Mouse (Mus musculus) mouse embryonic stem cell (cell line): Measurements from ENCODE around the gene Pi4k2b.
"Not testable (repeated sequence)": the region's sequence is repeated elsewhere in the genome, so short reads cannot be mapped to it uniquely, and the experiment has no call there.

Source experiments
- in situ Hi-C, 2 experiments: fragments of 300-500 bp; cut with MboI; formaldehyde crosslinking; loops; 1 replicate in 1 of 2; 3 replicates in 1 of 2; pipeline ENCODE4 v1.14.3; 2019 to 2020; ENCODE audit warnings: low sequenced_read_pairs in 2 of 2, low pct_unique_long_range_greater_than_20kb in 1 of 2, mixed read lengths in 1 of 2; ENCODE audit not compliant: unreplicated experiment in 1 of 2

Pi4k2b gene

GRCm38 (mm10) chr5:52774267-52774666 lies 32.9 kb downstream of the Pi4k2b start:
- in situ Hi-C loops: no loop called here

DNA sequence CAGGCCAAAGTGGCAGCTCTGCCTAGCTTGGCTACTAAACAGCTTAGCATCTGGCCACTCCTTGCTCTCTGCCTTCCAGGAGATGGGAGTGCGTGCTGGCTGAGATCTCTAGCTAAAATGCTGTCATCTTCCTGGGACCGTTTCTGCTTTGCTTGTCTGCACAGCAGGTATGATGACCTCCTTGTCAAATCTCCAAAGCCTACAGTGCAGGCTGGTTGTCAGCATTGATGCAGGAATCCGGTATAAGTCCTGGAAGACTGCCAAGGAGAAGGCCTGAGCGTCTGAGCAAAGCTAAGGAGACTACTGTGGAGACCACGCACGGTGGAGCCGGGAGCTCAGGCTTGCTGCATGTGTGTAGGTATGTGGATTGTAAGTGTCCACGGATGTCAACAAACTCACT lies 33.9 kb downstream of the Pi4k2b start, which contains the start of gene Zcchc4:
TSS of gene Zcchc4 (plus strand) at position 173 of the 400 bp plus-strand sequence.
- in situ Hi-C loops: no loop called here

- in situ Hi-C loops: not testable (repeated sequence)
Observed at GRCm38 (mm10) chr5:52776466-52777354, 35.3 kb downstream of the Pi4k2b start.

DNA sequence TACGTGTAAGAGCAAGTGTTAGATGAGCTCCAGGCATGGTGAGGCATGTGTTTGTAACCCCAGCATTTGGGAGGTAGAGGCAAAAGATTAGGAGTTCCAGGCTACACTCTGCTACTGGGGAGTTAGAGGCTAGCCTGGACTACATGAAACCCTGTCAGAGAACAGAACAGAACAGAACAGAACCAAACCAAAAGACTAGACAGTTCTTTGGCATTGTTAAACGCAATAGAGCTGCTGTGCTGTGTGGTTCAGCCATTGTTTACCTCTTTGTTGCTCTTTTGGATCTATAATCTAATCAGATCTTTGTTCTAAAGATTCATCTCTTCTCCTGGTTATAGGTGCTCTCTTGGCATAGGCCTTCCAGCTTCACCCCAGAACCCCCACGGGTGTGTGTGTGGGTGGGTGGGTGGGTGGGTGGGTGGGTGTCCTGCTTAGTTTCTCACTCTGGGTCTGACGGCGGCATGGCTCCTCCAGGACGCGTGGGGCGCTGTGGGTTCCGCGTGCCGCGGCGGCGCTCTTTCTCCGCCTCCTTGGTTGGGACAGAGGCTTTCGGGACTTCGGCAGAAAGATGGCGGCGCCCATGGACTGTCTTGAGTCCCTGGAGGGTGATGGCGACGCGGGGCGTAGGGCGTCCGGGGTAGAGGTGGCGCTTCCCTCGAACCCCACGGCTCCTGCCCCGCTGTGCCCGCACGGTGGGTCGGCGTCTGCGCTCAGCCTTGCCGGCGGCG lies 41.3 kb downstream of the Pi4k2b start:
- in situ Hi-C loops: no loop called here

DNA sequence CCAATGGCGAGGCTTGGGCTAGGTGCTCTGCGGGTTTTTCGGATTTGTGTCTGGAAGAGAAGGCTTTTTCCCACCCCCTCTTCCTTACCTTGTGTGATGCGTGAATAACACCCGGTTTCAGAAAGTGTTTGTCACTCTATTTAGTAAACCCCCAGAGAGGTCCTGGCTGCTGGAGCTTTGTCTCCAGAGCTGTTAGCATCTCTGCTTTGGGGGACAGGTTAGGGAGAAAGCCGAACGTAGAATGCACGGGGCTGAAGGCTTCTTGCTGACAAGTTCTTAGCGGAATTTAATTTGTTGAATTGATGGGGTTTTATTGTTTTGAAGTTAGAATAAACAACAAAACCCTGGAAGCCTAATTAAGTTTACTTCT lies 41.9 kb downstream of the Pi4k2b start:
- in situ Hi-C loops: no loop called here

GRCm38 (mm10) chr5:52783957-52784356 lies 42.6 kb downstream of the Pi4k2b start:
- in situ Hi-C loops: no loop called here

- in situ Hi-C loops: no loop called here
Observed at GRCm38 (mm10) chr5:52786556-52787322, 45.4 kb downstream of the Pi4k2b start.

DNA sequence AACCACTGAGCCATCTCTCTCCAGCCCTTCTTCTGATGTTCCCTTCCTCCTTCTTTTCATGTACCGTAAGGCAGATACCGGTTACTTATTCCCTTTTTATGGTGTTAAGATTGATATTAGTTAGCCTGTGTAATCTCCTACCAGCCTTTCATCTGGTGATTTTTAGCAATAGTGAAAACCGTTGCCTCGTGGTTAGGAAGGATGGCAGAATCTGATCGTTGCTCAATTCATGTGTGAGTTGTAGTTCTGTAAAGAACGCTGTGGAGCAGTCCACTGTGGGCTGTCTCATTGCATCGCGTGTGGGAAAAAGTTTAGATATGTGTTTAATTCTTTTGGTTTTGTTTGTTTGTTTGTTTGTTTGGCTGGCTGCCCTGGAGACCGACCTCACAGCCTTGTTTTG lies 51.9 kb downstream of the Pi4k2b start:
- in situ Hi-C loops: no loop called here

- in situ Hi-C loops: no loop called here
Observed at GRCm38 (mm10) chr5:52794109-52794508, 52.7 kb downstream of the Pi4k2b start.

DNA sequence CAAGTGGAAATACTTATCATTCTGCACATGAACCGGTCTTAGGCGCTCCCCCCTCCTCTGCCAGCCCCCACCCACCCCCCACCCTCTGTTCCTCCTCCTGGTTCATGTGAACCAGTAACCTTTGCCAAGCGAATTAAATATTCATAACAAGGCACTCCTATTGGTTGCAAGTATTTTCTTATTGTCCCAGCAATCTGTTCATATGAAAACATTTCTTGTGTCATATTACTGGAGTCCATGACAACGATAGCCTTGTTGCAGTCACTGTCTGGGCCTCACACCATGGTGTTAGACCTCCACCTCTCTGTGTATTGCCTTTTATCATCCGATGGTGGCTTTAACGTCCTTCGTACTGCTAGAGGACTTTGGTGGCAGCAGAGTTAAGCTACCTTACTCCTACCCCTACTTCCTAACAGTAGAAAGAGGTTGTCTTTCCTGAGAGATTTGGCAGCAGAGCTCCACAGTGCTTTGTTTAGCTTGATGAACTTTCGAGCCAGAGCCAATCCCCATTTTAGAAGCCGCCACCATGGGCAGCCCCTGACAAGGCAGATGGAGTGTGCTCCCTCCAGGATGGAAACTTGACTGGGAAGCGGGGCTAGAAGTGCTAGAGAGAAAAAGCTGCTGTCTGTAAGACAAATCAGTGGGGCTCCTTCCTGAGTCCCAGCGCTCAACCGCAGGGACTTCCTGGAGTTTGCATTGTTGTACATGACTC lies 58.1 kb downstream of the Pi4k2b start:
- in situ Hi-C loops: no loop called here

DNA sequence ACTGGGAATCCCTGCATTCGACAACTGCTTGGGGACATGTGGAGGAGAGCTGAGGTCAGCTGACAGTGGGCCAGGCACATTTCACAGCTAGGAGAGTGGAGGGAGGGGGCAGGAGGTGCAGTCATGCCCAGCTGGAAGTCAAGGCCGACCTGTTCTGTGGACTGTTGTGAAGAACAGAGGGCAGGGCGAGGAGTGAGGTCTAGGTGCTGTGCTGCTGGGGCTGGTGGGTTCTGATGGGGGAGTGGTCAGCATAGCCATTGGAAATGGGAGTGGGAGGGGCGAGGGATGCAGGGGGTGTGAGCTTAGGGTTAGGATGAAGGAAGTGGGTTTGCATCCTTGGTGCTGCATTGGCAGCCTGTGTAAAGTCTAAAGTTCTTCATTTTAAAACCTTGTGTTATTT lies 64.4 kb downstream of the Pi4k2b start:
- in situ Hi-C loops: no loop called here

DNA sequence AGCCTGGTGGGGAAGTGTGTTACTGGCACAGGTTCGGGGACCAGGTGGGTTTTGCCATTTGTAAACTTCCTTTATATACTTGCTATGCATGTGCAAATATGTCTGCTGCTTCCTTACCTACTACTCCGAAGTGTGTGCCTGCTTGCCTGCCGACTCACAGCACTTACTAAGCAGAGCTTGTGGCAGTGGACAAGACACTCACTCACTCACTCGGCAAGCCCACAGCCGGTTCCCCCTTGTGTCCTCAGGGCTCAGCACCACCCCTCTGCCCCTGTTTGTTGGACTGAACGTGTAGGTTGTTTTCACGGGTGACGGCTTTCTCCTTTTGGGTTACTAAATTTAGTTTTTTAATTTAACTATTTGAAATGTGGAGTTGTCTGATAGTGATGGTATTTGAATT lies 65.0 kb downstream of the Pi4k2b start:
- in situ Hi-C loops: no loop called here

GRCm38 (mm10) chr5:52807030-52807429 lies 65.7 kb downstream of the Pi4k2b start:
- in situ Hi-C loops: no loop called here

- in situ Hi-C loops: no loop called here
Observed at GRCm38 (mm10) chr5:52810446-52810845, 69.1 kb downstream of the Pi4k2b start.

- in situ Hi-C loops: no loop called here
Observed at GRCm38 (mm10) chr5:52811056-52811455, 69.7 kb downstream of the Pi4k2b start.

GRCm38 (mm10) chr5:52812456-52812855 lies 71.1 kb downstream of the Pi4k2b start:
- in situ Hi-C loops: no loop called here

DNA sequence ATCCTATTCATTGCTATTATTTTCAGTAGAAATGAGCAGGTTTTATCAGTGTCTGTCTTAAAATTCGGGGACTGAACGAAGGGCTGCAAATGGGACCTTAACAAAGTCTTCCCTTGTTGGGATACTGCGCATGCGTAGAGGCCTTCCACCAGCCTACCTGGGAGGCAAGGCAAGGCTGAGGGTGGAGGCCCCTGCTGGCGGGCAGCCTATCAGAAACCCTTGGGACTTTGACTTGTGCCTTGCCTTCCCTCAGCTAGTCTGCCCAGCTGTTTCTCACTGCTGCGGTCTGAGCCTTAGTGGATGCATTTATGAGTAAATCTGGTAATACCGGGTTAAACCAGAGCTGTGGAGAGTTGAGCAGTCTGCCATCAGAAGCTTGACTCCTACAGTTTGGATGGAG lies 71.9 kb downstream of the Pi4k2b start:
- in situ Hi-C loops: no loop called here

DNA sequence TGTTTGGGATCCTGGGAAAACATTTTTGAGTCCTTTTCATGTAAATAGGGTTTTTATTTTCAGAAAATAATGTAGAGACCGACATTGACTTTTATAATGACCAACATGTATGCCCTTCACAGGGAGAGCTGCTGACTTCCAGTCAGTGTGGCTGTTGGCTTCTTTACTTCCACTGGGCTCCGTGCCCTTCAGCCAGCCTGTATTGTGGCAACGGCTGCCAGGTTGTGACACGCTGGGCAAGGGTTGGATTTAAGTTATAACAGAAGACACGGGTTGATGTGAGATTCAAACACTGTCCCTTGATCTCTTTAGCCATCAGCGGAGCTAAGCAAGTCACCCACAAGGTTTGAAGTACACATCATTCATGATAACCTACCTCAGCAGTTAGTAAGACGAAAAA lies 77.3 kb downstream of the Pi4k2b start:
- in situ Hi-C loops: no loop called here
